Mouse (Mus musculus): Measurements from ENCODE around the gene S100a1. TPM values are rescaled to one million over a fixed set of nuclear protein-coding genes. Genes with fewer than 3 reads are reported as not detected.
A peak's percentile ranks its signal among the peaks of the same experiment; 100 is the strongest.

Gene S100a1
- polyA plus RNA-seq (2016; fragmentation: Nextera tagmentation; extraction: Ambion mirVana): 4.4 and 7.9 TPM in 2 replicates

GRCm38 (mm10) chr3:90513796-90514590 is at the start of gene S100a1, which contains the start of gene S100a13:
Gene S100a1, minus strand, starts transcription at chr3:90514392.
Gene S100a13, plus strand, starts transcription at chr3:90514435.
- H3K4me1 ChIP-seq: peaks cover 27% of the 10 kb centered on the region
- no peaks in the 10 kb centered on the region for H3K36me3 ChIP-seq (replicated peaks)
- H3K27ac ChIP-seq: peak within 1 kb of the TSS; percentile 58
- H3K27me3 ChIP-seq (ENCODE audit: poor library complexity, severe bottlenecking): peaks cover 50% of the 10 kb centered on the region
- no peaks in the 10 kb centered on the region for H3K9me3 ChIP-seq
- peak; percentile 32 for DNase-seq (ENCODE audit: extremely low spot score, low spot score)
- peak within 1 kb of the TSS; percentile 52 for H3K4me3 ChIP-seq
- WGBS: 3% methylated on average over 25 of the region's 25 CpGs

GRCm38 (mm10) chr3:90560008-90560628 is 45.9 kb upstream of the S100a1 start, which contains the start of gene S100a3:
Gene S100a3, plus strand, starts transcription at chr3:90560578.
- no peak within 1 kb of the TSS for H3K4me3 ChIP-seq
- H3K9me3 ChIP-seq: no peaks in the 10 kb centered on the region
- H3K27ac ChIP-seq: no peak within 1 kb of the TSS
- H3K36me3 ChIP-seq (replicated peaks): no peaks in the 10 kb centered on the region
- no peaks in the 10 kb centered on the region for H3K27me3 ChIP-seq (ENCODE audit: poor library complexity, severe bottlenecking)
- 87% methylated on average over 6 of the region's 6 CpGs for WGBS
- no peak for DNase-seq (ENCODE audit: extremely low spot score, low spot score)
- peaks cover 4% of the 10 kb centered on the region; the same call in 1 of the 2 replicates for H3K4me1 ChIP-seq

GRCm38 (mm10) chr3:90555954-90556353 is 41.8 kb upstream of the S100a1 start:
- Histone ChIP-seq H3K4me1 (peaks cover 4% of the 10 kb centered on the region; the same call in 1 of the 2 replicates), H3K36me3 (replicated peaks) (no peaks in the 10 kb centered on the region), H3K27me3 (ENCODE audit: poor library complexity, severe bottlenecking) (no peaks in the 10 kb centered on the region), H3K9me3 (no peaks in the 10 kb centered on the region), H3K4me3 (no peak overlapping the region), H3K27ac (no peak overlapping the region)
- WGBS: 65% methylated on average over 5 of the region's 5 CpGs
- DNase-seq (ENCODE audit: extremely low spot score, low spot score): no peak

GRCm38 (mm10) chr3:90552231-90552630 is 38.0 kb upstream of the S100a1 start:
- H3K27me3 ChIP-seq (ENCODE audit: poor library complexity, severe bottlenecking): no peaks in the 10 kb centered on the region
- H3K4me1 ChIP-seq: peaks cover 13% of the 10 kb centered on the region
- 74% methylated on average over 2 of the region's 2 CpGs for WGBS
- no peaks in the 10 kb centered on the region for H3K9me3 ChIP-seq
- H3K27ac ChIP-seq: no peak overlapping the region
- H3K4me3 ChIP-seq: no peak overlapping the region
- DNase-seq (ENCODE audit: extremely low spot score, low spot score): no peak
- no peaks in the 10 kb centered on the region for H3K36me3 ChIP-seq (replicated peaks)

GRCm38 (mm10) chr3:90550421-90550790 is 36.2 kb upstream of the S100a1 start:
- H3K27me3 ChIP-seq (ENCODE audit: poor library complexity, severe bottlenecking): no peaks in the 10 kb centered on the region
- H3K9me3 ChIP-seq: no peaks in the 10 kb centered on the region
- DNase-seq (ENCODE audit: extremely low spot score, low spot score): no peak
- no peaks in the 10 kb centered on the region for H3K36me3 ChIP-seq (replicated peaks)
- 92% methylated on average over 2 of the region's 2 CpGs for WGBS
- H3K4me3 ChIP-seq: no peak overlapping the region
- H3K27ac ChIP-seq: no peak overlapping the region
- H3K4me1 ChIP-seq: peaks cover 9% of the 10 kb centered on the region

GRCm38 (mm10) chr3:90549676-90550420 is 35.7 kb upstream of the S100a1 start:
- DNase-seq (ENCODE audit: extremely low spot score, low spot score): no peak
- 72% methylated on average over 5 of the region's 5 CpGs for WGBS

GRCm38 (mm10) chr3:90540904-90541303 is 26.7 kb upstream of the S100a1 start:
- no peaks in the 10 kb centered on the region; the same call in 1 of the 2 replicates for H3K27me3 ChIP-seq (ENCODE audit: poor library complexity, severe bottlenecking)
- H3K36me3 ChIP-seq (replicated peaks): no peaks in the 10 kb centered on the region
- no peak overlapping the region for H3K4me3 ChIP-seq
- H3K27ac ChIP-seq: peak overlapping the region; percentile 62
- DNase-seq (ENCODE audit: extremely low spot score, low spot score): no peak
- no peaks in the 10 kb centered on the region for H3K9me3 ChIP-seq
- WGBS: 63% methylated on average over 4 of the region's 4 CpGs
- peaks cover 24% of the 10 kb centered on the region for H3K4me1 ChIP-seq

More at GRCm38 (mm10) chr3:90549676-90550420, 35.7 kb upstream of the S100a1 start:
- H3K27me3 ChIP-seq (ENCODE audit: poor library complexity, severe bottlenecking): no peaks in the 10 kb centered on the region
- no peaks in the 10 kb centered on the region for H3K36me3 ChIP-seq (replicated peaks)
- H3K4me1 ChIP-seq: peaks cover 9% of the 10 kb centered on the region
- no peaks in the 10 kb centered on the region for H3K9me3 ChIP-seq
- H3K4me3 ChIP-seq: no peak overlapping the region
- no peak overlapping the region for H3K27ac ChIP-seq

- H3K36me3 ChIP-seq (replicated peaks): no peaks in the 10 kb centered on the region
- 87% methylated on average over 5 of the region's 5 CpGs for WGBS
- H3K9me3 ChIP-seq: no peaks in the 10 kb centered on the region
- peaks cover 23% of the 10 kb centered on the region for H3K4me1 ChIP-seq
- H3K4me3 ChIP-seq: no peak overlapping the region
- no peak overlapping the region for H3K27ac ChIP-seq
- H3K27me3 ChIP-seq (ENCODE audit: poor library complexity, severe bottlenecking): no peaks in the 10 kb centered on the region; the same call in 1 of the 2 replicates
- no peak for DNase-seq (ENCODE audit: extremely low spot score, low spot score)
Observed at GRCm38 (mm10) chr3:90537905-90538296, 23.7 kb upstream of the S100a1 start.

GRCm38 (mm10) chr3:90537141-90537904 is 23.1 kb upstream of the S100a1 start, which contains the start of gene S100a16:
Gene S100a16, plus strand, starts transcription at chr3:90537254.
- 43% methylated on average over 10 of the region's 10 CpGs for WGBS

GRCm38 (mm10) chr3:90535446-90535845 is 21.3 kb upstream of the S100a1 start:
- no peaks in the 10 kb centered on the region for H3K36me3 ChIP-seq (replicated peaks)
- H3K4me3 ChIP-seq: no peak overlapping the region
- DNase-seq (ENCODE audit: extremely low spot score, low spot score): no peak
- WGBS: 86% methylated on average over 1 of the region's 1 CpGs
- H3K27me3 ChIP-seq (ENCODE audit: poor library complexity, severe bottlenecking): no peaks in the 10 kb centered on the region; the same call in 1 of the 2 replicates
- peaks cover 3% of the 10 kb centered on the region; the same call in 1 of the 2 replicates for H3K4me1 ChIP-seq
- no peak overlapping the region for H3K27ac ChIP-seq
- no peaks in the 10 kb centered on the region for H3K9me3 ChIP-seq

More at GRCm38 (mm10) chr3:90537141-90537904, 23.1 kb upstream of the S100a1 start, which contains the start of gene S100a16:
- DNase-seq (ENCODE audit: extremely low spot score, low spot score): no peak
- H3K36me3 ChIP-seq (replicated peaks): no peaks in the 10 kb centered on the region
- H3K27ac ChIP-seq: no peak within 1 kb of the TSS
- H3K4me1 ChIP-seq: peaks cover 17% of the 10 kb centered on the region
- H3K27me3 ChIP-seq (ENCODE audit: poor library complexity, severe bottlenecking): no peaks in the 10 kb centered on the region; the same call in 1 of the 2 replicates
- H3K4me3 ChIP-seq: no peak within 1 kb of the TSS
- no peaks in the 10 kb centered on the region for H3K9me3 ChIP-seq

GRCm38 (mm10) chr3:90531713-90532112 is 17.5 kb upstream of the S100a1 start:
- DNase-seq (ENCODE audit: extremely low spot score, low spot score): no peak
- Histone ChIP-seq H3K27me3 (ENCODE audit: poor library complexity, severe bottlenecking) (no peaks in the 10 kb centered on the region), H3K9me3 (no peaks in the 10 kb centered on the region), H3K4me1 (no peaks in the 10 kb centered on the region), H3K27ac (no peak overlapping the region), H3K36me3 (replicated peaks) (no peaks in the 10 kb centered on the region), H3K4me3 (no peak overlapping the region)
- WGBS: 78% methylated on average over 5 of the region's 5 CpGs

Data from forebrain, embryonic 10.5 days (tissue).